Mouse (Mus musculus) lung, postnatal 0 days (tissue): ENCODE results near the gene Cse1l.
A peak's percentile ranks its signal among the peaks of the same experiment; 100 is the strongest.

Experiments used
- CTCF ChIP-seq: IDR thresholded peaks from 2 replicates; pipeline ENCODE4 v1.5.1; 2016; ENCODE audit warnings: antibody characterized with exemption, mild to moderate bottlenecking
- EP300 ChIP-seq: IDR thresholded peaks from 2 replicates; pipeline ENCODE4 v1.6.1; 2016; ENCODE audit warnings: antibody characterized with exemption, mild to moderate bottlenecking, control low read depth

DNA sequence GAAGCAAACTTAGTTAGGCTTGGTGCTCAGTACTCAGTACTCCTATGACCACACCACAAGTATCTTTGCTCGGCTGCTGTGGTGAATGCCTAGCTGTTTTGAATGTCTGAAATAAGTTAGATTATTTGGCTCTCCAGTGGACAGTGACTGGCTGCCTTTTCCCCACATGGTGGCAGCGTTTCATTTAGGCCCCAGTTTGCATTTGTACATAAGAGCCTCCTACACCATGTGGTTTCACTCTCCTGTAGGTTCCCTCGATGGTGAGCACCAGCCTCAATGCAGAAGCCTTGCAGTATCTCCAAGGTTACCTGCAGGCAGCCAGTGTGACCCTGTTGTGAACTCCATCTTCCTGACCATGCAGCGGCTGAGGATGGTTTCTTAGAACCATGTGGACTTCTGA, 39.6 kb downstream of the Cse1l start:
- TF ChIP-seq EP300 (no peak), CTCF (peak; percentile 62)
